Mouse (Mus musculus) spleen, adult 2 months (tissue): ENCODE data around the gene Fgf6.

ENCODE experiments used
- CTCF ChIP-seq: fragments of 200-500 bp; IDR thresholded peaks from 2 replicates; pipeline ENCODE4 v1.5.1; 2011; ENCODE audit warnings: mild to moderate bottlenecking, inconsistent platforms; ENCODE audit not compliant: insufficient read depth, insufficient read length, insufficient replicate concordance; ENCODE audit errors: extremely low read depth
- POLR2A ChIP-seq: fragments of 200-500 bp; IDR thresholded peaks from 2 replicates; pipeline ENCODE4 v1.6.1; 2011; ENCODE audit warnings: low read depth, low read length, inconsistent platforms

- TF ChIP-seq CTCF (no peak), POLR2A (no peak)
Measured at GRCm38 (mm10) chr6:127064815-127065214, 49.4 kb downstream of the Fgf6 start.
